Mouse (Mus musculus): ENCODE measurements around the gene Clps. TPM values are rescaled to one million over a fixed set of nuclear protein-coding genes. Genes with fewer than 3 reads are reported as not detected.
"Not testable (repeated sequence)": the region's sequence is repeated elsewhere in the genome, so short reads cannot be mapped to it uniquely, and the experiment has no call there.

Clps gene
- 1.7 and 8.1 TPM in 2 replicates for polyA plus RNA-seq (2012; rRNA removed)

GRCm38 (mm10) chr17:28560598-28560997 is at the start of gene Clps:
TSS of gene Clps (minus strand) at chr17:28560766.
- no peak for DNase-seq (ENCODE audit: low read depth)

GRCm38 (mm10) chr17:28609543-28609942 is 49.0 kb upstream of the Clps start:
- DNase-seq (ENCODE audit: low read depth), result no peak

- no peak for DNase-seq (ENCODE audit: low read depth)
Observed at GRCm38 (mm10) chr17:28601557-28602250, 41.1 kb upstream of the Clps start.

GRCm38 (mm10) chr17:28600780-28601179 is 40.2 kb upstream of the Clps start:
- no peak for DNase-seq (ENCODE audit: low read depth)

GRCm38 (mm10) chr17:28593965-28594364 is 33.4 kb upstream of the Clps start:
- no peak for DNase-seq (ENCODE audit: low read depth)

GRCm38 (mm10) chr17:28592998-28593397 is 32.4 kb upstream of the Clps start:
- DNase-seq (ENCODE audit: low read depth), result no peak

- DNase-seq (ENCODE audit: low read depth), result no peak
Observed at GRCm38 (mm10) chr17:28591476-28591875, 30.9 kb upstream of the Clps start.

- no peak for DNase-seq (ENCODE audit: low read depth)
Observed at GRCm38 (mm10) chr17:28590596-28590995, 30.0 kb upstream of the Clps start.

GRCm38 (mm10) chr17:28588591-28588990 is 28.0 kb upstream of the Clps start:
- DNase-seq (ENCODE audit: low read depth), result no peak

GRCm38 (mm10) chr17:28586509-28586908 is 25.9 kb upstream of the Clps start:
- DNase-seq (ENCODE audit: low read depth), result no peak

- DNase-seq (ENCODE audit: low read depth), result no peak
Observed at GRCm38 (mm10) chr17:28581056-28581455, 20.5 kb upstream of the Clps start.

- no peak for DNase-seq (ENCODE audit: low read depth)
Observed at GRCm38 (mm10) chr17:28580396-28580795, 19.8 kb upstream of the Clps start.

GRCm38 (mm10) chr17:28575244-28576125 is 14.9 kb upstream of the Clps start, which contains the start of gene Lhfpl5:
TSS of gene Lhfpl5 (plus strand) at chr17:28575641.
- DNase-seq (ENCODE audit: low read depth), result no peak

GRCm38 (mm10) chr17:28572941-28573340 is 12.4 kb upstream of the Clps start:
- no peak for DNase-seq (ENCODE audit: low read depth)

GRCm38 (mm10) chr17:28572521-28572920 is 12.0 kb upstream of the Clps start:
- DNase-seq (ENCODE audit: low read depth), result no peak

- no peak for DNase-seq (ENCODE audit: low read depth)
Observed at GRCm38 (mm10) chr17:28571868-28572267, 11.3 kb upstream of the Clps start.

GRCm38 (mm10) chr17:28567541-28567940 is 7.0 kb upstream of the Clps start:
- no peak for DNase-seq (ENCODE audit: low read depth)

GRCm38 (mm10) chr17:28565181-28565580 is 4.6 kb upstream of the Clps start:
- DNase-seq (ENCODE audit: low read depth), result no peak

- DNase-seq (ENCODE audit: low read depth), result no peak
Observed at GRCm38 (mm10) chr17:28561613-28562012, 1.0 kb upstream of the Clps start.

- DNase-seq (ENCODE audit: low read depth), result no peak
Observed at GRCm38 (mm10) chr17:28557772-28558171, 2.8 kb downstream of the Clps start.

- no peak for DNase-seq (ENCODE audit: low read depth)
Observed at GRCm38 (mm10) chr17:28556635-28557396, 3.8 kb downstream of the Clps start.

- not testable (repeated sequence) for DNase-seq (ENCODE audit: low read depth)
Observed at GRCm38 (mm10) chr17:28554021-28554420, 6.5 kb downstream of the Clps start.
